Mouse (Mus musculus) right cerebral cortex, adult 2 months (tissue): Measurements from ENCODE around the gene Ube2v1.

Experiments used
- DNase-seq, 2 experiments: peaks; one replicate each; pipeline ENCODE4 v3.0.0; 2021 to 2022; ENCODE audit warnings: low spot score in 2 of 2

The Ube2v1 gene

DNA sequence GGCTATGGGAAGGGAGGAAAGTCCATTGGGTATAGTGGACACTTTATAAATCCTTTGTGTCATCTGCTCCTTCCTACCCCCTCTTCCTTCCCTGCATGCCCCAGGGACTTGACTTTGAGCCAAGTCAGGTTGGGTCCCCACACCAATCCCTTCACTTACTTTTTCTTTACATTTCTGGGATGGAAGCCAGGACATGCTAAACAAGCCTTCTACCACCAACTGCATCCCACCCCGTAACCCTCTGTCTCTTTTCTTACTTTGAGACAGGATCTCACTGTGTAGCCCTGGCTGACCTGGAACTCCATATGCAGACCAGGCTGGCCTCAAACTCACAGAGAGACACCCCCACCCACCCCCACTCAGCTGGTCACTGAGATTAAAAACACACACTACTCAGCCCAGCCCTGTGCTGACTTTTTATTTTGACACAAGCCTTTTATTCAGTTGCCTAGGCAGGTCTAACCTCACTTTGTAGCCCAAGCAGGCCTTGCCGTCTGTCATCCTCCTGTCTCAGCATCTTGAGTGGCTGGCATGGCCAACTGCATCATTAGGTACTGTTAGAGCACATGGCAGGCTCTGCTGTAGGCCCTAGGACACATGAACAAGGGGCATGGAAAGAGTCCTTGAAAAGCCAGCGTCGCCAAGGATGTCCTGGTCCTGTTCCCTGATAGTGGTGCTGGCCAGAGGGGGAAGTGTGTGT, 38.2 kb downstream of the Ube2v1 start:
- no peak for DNase-seq

DNA sequence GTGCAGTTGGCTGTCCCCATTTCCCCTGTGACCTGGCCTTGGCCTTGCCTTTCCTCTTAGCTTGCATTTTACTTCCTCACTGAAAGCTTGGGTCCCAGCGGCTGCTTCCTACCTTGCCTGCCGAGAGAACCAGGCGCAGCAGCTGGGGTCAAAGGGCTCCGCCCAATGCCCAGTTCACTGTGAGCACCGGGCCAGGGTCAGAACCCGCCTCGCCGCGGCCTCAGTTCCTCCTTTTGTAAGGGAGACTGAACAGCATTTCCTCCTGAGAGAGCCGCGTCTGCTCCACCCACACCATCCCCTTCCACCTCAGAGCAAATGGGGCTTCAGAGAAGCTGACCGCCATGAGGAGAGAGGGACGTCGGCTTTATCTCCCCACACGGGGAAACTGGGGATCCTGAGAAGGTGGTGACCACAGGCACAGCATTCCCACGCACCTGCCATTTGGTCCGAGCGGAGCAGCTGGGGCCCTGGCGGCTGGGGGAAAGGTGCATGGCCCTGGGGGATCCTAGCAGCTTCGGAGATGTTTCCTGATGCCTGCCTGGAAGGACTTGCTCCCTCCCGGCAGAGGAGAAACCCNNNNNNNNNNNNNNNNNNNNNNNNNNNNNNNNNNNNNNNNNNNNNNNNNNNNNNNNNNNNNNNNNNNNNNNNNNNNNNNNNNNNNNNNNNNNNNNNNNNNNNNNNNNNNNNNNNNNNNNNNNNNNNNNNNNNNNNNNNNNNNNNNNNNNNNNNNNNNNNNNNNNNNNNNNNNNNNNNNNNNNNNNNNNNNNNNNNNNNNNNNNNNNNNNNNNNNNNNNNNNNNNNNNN, 42.9 kb downstream of the Ube2v1 start:
- no peak for DNase-seq

DNA sequence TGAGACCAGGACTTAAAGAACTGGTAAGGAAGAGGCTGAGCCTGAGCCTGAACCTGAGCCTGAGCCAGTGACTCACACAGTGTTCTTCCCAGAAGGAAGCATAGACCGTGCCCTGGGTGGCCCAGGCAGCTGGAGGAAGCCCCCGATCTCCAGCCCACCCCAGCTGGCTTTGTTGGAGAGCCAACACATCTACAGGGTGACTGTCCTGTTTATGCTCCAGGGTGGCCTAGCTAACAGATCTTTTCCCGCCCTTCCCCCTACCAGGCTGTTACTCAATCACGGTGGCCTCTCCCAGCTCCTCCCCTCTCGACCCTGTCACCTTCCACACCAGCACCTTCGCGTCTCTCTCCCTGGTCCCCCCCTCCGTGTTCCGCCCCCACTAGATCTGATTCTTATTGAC, 44.9 kb downstream of the Ube2v1 start:
- no peak for DNase-seq

DNA sequence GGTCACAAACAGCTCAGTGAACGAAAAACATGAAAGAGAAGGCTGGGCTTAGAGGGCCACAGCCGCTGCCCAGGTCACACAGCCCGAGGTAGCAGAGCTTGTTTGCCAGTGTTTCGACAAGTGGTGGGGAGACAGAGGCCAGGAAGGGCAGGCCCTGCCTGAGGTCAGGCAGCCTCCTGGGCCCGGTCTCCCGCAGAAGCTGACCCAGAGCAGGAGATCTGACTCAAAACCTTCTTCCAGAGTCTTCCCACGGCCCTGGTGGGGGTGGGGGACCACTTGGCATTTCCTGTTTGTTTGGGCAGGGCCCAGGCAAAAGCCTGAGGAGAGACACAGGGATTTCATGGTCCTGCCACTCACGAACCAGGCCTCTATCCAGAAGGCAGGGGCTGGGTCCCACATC, 45.9 kb downstream of the Ube2v1 start:
- DNase-seq = no peak

DNA sequence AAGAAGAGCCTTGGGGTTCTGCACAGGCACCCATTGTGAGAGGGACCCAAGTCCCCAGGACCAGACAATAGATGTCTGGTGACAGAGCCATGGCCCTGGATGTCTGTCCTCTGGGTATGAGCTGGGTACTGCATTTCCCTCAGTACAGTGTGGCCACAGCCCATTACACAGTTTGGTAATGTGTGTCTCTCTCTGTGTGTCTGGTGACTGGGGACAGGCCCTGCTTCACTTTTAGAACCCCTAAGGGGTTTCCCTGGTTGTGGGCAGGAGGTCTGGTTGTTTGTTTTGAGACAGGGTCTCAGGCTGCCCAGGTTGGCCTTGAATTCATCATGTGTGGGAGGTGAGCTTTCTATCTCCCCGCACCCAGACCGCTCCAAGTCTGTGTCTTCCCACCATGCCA, 46.6 kb downstream of the Ube2v1 start:
- DNase-seq = no peak

DNA sequence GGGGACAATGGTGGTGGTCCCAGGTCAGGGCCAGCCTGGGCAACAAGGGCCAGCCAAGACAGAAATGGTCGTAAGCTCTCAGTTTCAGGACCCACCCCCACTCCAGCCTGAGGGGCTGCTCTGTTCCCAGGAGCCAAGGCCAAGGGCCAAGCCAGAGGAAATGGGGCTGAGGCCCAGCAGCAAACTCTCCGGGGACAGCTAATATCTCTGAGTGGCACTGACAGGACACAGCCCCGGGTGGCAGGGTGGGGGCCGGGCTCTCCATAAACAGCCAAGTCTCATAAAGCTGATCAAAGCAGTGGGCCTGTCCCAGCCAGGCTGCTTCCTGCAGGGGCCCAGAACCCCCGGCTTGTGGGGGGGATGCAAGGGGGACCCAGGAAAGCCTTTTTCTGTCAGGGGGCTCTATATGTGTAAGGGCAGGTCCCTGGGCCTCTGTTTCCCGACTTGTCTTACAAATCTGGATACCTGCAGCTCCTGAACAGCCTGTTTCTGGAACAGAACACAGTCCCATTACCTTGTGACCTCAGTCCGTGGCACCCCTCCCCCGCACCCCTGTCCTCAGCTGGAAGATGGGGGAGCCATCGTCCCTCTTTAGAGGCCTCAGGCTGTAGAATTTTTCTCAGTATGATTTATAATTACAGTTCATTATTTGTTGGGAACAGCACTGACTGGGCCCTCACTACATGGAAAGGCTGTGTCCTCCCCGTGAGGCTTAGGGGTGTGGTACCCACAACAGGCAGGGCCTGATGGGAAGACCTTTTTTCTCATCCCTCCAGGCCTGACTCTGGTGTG, 48.5 kb downstream of the Ube2v1 start:
- DNase-seq = no peak

DNA sequence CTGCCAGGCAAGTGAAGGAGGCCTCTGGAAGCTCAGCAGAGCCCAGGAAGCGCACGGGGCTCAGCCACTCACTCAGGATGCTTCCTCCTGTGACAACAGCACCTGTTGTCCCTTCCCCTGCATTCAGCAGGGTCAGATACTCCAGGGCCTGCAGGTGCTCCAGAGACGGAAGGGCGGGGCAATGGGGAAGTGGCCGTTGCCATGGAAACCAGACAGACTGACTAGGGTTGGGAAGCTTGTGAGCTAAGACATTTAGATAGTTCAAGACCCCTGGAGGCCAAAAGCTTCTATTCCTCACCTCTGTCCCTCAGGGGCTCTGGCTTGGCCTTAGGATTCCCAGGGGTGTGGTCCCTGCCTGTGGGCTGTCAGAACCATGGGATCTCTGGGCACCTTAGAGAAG, 53.4 kb downstream of the Ube2v1 start:
- DNase-seq = no peak

DNA sequence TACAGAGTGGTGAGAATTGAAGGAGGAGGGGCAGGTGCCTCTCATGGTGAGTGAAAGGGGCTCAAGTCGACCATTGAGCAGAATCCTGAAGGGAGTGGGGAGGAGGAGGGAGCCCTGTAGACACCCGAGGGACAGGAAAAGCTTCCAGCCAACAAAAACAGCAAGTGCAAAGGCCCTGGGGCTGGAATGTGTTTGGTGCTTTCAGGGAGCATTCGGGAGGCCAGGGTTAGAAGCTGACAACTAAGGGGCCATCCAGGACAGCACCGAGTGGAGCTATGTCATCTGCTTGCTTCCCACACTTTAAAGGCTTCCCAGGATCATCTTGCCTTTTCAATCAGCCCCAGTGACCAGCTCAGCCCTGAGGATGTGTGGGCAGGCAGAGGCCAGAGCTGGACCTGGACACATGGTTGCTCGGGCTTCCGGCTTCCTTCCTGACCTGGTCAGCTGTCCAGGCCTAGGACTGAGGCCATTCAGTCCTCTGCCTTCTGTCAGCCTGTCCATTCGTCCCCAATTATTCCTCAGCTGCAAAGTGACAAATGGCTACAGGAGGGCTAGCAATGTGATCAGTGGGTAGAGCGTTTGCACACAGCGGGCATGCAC, 54.6 kb downstream of the Ube2v1 start:
- DNase-seq = no peak

DNA sequence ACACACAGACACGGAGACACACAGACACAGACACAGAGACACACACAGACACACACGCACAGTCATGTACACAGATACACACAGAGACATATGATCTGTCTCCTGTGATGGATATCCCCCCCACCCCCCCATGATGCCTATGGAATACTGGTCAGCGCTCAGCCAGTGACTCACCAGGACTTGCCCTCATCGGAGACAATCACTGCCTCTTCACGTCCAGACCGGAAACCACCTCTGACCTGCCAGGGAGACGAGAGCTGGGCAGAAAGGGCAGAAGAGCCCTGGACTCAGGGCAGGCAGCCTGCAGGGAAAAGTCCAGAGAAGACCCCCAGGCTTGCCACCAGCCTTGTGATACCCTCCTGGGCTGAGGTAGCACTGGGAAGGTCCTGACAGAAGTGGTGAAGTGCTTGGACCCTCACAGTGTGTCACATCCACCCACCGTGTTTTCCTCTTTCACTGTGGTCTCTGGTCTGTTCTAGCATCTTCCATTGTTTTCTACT, 55.7 kb downstream of the Ube2v1 start:
- DNase-seq = no peak

DNA sequence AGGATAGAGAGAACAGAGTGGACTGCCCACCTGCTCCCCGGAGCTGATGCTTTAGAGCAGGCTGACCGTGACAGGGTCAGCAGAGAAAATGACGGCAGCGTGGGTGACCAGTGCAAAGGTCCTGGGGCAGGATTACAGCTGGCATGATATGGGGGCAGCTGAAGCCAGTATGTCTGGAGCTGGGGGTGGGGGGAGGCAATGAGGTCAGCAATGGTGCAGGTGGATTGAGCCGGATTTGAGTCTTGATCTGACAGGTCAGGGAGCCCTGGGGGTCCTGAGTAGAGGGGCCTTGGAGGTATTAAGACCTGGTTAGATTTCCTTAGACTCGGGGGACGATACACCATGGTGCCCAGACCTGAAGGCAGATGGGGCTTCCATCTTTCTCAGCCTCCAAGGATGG, 56.3 kb downstream of the Ube2v1 start:
- no peak for DNase-seq

DNA sequence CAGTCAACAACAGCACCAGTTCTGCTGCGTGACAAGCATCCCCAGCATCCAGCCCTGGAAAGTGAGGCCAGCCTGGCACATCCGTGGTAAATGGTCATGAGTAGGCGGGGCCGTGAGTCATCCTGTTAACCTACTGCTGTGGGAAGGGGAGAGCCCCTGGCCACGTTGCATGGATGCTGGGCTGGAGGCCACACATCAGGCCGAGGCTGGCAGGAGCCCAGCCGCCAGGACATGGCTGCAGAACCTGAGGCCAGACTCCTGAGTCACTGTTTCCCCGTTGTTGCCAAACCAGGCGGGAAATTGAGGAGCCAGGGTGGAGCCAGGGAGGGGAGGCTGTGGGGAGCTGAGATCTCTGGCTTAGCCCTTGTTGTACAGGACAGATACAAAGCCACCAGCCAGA, 57.1 kb downstream of the Ube2v1 start:
- no peak for DNase-seq

DNA sequence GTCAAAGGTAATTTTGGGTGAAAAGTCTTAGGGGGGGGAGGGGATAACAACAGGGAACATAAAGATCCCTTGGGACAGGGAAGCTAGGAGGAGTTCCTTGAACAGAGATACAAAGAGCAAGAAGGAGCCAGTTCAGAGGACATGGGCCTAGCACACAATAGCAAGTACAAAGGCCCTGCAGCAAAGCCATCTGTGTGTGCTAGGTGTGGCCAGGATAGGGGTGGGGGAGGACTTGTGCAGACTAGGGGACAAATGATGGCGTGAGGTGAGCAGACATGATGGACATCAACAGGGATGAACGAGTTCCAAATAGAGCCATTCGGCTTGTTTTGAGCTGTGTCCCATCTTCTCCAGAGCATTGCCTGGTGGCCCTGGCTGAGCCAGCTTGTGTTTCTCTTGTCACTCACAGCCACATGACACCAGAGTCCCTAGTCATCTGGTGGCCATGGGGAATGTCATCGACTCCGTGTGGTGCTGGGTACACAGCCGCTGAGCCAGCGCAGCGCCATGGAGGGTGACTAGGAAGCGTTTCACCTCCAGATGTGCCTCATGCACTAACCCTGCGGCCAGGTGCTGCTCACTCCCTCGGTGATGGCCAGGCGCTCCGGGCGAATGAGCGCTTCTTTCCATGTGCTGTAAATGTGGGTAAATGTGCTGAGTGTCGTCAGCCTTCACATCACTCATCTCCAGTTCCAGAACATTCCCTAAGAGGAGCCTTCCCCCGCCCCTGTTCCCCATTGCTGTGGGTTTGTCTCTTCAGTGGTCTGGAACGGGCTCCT, 60.3 kb downstream of the Ube2v1 start:
- DNase-seq = no peak

DNA sequence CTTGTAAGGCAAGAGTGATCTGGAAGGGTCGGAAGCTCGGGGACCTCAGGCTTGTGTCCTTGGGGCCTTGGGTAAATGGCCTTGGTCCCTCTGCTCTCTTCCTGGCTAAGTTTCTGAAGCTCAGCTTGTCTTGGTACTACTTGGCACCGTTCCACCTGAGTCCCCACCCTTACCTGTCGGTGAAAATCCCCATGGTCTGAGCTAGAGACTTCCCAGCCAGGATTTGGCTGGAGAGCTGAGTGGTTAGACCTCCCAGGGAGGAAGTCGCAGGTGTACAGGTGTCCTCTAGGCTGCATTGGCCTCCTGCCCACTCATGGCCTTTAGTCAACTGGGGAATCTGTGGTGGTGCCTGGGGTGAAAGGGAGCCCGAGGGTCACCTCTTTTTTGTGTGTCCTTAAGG, 61.1 kb downstream of the Ube2v1 start:
- DNase-seq = no peak

DNA sequence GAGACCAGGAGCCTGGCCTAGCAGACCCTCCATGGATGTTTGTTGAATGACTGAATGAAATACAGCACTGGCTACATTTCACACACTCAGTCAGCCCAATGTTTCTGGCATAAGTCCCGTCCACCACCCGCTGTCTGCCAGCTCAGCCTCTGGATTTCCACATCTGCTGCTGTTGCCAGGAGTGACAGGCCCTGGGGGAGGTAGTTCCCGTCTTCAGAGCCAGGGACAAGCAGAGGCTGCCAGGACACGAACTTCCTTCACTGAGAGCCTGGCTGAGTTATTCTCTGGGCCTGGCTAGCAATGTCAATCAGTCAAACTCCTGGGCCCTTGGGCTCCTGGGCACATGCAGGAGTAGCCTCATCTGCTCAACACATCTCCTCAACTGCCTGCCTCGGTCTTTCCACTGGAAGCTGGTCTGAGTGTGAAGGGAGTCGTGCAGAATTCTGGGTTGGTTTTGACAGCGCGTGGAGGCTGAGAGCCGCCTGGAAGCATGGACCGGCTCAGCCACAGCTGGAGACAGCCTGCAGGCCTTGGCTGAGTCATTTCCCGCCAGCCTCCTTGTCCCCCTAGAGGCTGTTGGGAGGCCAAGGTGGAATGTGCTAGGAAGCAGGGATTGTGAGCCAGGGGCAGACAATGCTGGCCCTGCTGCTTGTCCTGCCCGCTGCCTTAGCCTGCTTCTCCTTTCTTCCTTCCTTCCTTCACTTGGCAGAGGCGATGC, 61.8 kb downstream of the Ube2v1 start:
- peak; percentile 14 to 39 for DNase-seq

DNA sequence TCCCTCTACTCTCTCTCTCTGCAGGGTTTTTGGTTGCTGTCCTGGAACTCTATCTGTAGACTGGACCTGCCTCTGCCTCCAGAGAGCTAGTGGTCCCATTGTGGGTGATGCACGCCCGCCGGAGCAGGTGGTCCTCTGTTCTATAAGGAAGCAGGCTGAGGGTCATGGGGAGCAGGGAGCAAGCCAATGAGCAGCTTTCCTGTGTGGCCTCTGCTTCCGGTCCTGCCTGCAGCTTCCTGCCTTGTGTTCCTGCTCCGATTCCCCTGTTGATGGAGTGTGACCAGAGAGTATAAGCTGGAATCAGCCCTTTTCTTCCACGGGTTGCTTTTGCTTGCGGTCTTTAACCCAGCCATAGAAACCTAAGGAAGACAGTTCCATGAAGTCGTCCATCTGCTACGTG, 63.8 kb downstream of the Ube2v1 start:
- no peak for DNase-seq

DNA sequence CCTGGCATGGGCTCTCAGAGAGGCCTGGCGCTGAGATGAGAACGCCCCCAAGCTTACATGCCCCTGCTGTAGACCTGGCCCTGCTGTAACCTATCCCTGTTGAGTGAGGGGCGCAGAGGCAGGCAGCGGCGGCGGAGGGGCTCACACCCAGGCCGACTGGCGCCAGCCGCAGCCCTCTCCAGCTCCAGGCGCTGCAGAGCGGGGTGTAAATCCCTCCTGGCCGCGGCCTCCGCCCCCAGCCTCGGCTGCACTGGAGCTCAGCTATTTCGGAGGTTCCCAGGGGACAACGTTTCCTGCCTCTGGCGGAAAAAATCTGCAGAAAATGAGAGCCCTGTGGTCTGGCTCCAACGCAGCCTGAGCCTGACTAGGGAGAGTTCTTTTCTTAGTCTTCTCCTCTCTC, 66.2 kb downstream of the Ube2v1 start:
- no peak for DNase-seq

DNA sequence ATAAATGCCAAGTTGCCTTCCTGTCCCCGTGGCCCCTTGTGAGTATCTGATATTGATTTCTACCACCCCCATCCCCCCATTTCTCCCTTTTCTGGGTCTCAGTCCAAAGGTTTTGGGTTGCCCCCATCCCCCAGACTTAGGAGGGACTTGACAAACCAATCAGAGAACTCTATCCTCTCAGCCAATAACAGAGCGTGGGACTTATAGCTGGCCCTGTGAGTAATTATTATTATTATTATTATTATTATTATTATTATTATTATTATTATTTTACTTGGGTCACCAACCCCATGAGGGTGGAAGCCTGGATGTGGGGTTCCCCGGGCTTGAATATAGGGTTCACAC, 66.6 kb downstream of the Ube2v1 start:
- DNase-seq = no peak

DNA sequence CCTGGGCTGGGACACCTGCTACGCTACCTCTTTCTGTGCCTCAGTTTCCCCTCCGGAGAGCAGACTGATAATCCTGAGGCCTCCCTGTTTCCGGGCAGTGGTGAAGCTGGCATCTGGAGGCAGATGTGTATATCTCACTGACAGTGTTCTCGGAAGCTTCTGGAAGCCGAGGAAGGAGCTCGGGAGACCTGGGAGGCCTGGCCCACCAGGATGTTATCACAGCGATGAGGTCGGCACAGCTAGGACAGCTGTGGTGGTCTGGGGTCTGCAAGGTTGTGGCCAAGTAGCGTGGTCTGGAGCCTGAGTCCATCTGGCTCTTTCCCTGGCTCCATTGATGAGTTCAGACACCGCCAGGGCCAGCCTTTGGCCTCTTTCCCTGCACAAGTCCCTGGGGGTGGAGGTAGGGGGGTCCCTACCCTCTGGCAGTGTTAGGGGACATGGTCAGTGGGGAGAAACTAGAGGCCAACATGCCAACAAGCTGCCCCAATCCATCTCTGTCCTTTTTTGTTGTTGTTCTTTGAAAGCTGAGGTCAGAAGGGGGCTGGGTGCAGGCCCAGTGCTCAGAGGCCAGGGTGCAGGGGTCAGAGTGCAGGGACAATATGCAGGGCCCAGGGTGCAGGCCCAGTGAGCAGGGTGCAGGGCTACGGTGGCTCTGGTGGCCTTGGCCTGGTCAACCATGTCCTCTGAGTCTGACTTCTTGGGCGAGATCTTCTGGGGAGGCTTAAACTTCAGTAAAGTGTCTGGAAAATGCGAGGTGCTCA, 67.2 kb downstream of the Ube2v1 start:
- DNase-seq = no peak

DNA sequence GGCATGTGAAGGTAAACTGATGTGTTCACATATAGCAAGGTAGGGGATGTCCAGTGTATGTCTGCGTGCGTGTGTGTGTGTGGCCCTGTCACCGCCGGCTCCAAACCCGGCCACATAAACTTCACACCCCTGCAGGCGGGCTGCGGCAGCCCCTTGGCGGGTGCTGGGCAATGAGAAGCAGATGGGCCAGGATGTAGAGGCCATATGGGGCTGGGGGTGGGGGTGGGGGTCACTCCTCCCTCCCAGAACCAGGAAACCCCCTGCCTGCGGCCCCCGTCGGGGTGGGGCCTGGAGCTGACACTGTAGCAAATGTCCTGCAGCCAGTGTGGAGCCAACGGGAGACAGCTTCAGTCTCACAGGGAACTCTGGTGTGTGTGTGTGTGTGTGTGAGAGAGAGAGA, 68.2 kb downstream of the Ube2v1 start:
- no peak for DNase-seq

DNA sequence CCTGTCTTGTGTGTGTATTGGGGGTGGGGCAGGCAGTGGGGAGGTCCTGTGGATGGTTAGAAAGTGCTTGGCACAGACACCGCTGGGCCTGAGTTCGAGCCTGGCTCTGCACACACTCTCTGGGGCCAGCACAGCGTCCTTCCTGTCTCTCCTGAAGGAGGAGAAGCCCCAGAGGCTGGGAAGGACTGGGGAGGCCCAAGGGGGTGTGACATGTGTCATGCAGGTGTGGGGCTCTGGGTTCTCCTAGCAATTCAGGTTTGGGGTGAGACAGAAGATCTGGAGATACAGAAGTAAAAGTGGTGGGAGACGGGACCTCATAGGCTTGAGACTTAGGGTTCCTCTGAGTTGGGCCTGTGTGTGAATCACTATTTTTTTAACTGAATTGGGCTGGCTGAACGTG, 68.9 kb downstream of the Ube2v1 start:
- no peak for DNase-seq
